Mouse (Mus musculus) lung, embryonic 16.5 days (tissue): ENCODE results near the gene Kdm2a. TPM values are rescaled to one million over a fixed set of nuclear protein-coding genes. Genes with fewer than 3 reads are reported as not detected.

Experiments used
- ATAC-seq: fragments of 200-750 bp; cut with Nextera tagmentation; 2 replicates; pipeline ENCODE4 v1.8.0; 2017; ENCODE audit warnings: low read depth, mild to moderate bottlenecking, moderate library complexity
- H3K27ac ChIP-seq: fragments of 300-500 bp; sonication (generic); 2 replicates; pipeline ENCODE4 v1.5.1; 2014; ENCODE audit warnings: mild to moderate bottlenecking, control low read depth, low read length
- H3K27me3 ChIP-seq: fragments of 300-500 bp; sonication (generic); 2 replicates; pipeline ENCODE4 v1.6.1; 2014; ENCODE audit warnings: low read depth, low read length, mixed read lengths; ENCODE audit not compliant: control insufficient read depth, insufficient read depth
- H3K36me3 ChIP-seq: fragments of 300-500 bp; sonication (generic); 2 replicates; pipeline ENCODE4 v1.6.1; 2014; ENCODE audit warnings: low read length; ENCODE audit not compliant: control insufficient read depth, insufficient read depth
- H3K4me1 ChIP-seq: fragments of 300-500 bp; sonication (generic); replicated peaks from 2 replicates; pipeline ENCODE4 v1.6.1; 2014; ENCODE audit warnings: low read length, mixed read lengths; ENCODE audit not compliant: control insufficient read depth, insufficient read depth
- H3K4me2 ChIP-seq: fragments of 300-500 bp; sonication (generic); 2 replicates; pipeline ENCODE4 v1.6.1; 2014; ENCODE audit warnings: low read depth, low read length, control low read depth
- H3K4me3 ChIP-seq: fragments of 300-500 bp; sonication (generic); 2 replicates; pipeline ENCODE4 v1.5.1; 2014; ENCODE audit warnings: mild to moderate bottlenecking, low read length, control low read depth
- H3K9ac ChIP-seq: fragments of 300-500 bp; sonication (generic); 2 replicates; pipeline ENCODE4 v1.6.1; 2014; ENCODE audit warnings: low read length, control low read depth
- H3K9me3 ChIP-seq: fragments of 300-500 bp; sonication (generic); 2 replicates; pipeline ENCODE4 v1.6.1; 2016; ENCODE audit warnings: low read length; ENCODE audit not compliant: control insufficient read depth
- WGBS: fragments of 180-500 bp; shearing (Covaris S2); extraction: QIAGEN DNeasy Blood & Tissue Kit; methylation state at CpG from one replicate; pipeline ENCODE4 v1.1.7; 2014; 5-methylcytosine and 5-hydroxymethylcytosine counted together
- polyA plus RNA-seq: library from polyadenylated mRNA; unstranded; fragments of >200 nt; fragmentation: Nextera tagmentation; extraction: Ambion mirVana; gene quantifications from 2 replicates; pipeline ENCODE4 v1.2.1, GENCODE M21; 2015

Gene Kdm2a
- polyA plus RNA-seq, 1 experiment from 2014 or later = 42.9 TPM

DNA sequence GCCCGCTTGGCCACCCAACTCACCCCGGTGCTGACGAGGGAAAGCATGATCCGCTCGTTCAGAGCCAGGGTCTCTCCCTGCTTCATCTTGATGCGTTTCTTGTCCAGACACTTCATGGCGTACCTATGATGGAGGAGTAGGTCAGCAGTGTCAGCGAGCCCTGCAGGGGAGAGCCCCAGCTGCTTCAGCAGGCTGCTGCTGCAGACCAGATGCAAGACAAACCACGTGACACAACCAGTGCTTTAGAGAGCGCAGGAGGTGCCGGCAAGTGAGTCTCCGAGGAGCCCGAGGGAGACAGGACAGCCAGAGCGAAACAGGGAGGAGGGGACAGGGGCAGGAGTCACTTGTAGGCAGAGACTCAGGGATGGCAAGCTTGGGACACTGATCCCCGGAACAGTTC lies 107.3 kb downstream of the Kdm2a start:
- no peaks in the 10 kb centered on the region; the same call in 1 of the 2 replicates for H3K4me1 ChIP-seq
- no peaks in the 10 kb centered on the region for H3K27me3 ChIP-seq
- no peak overlapping the region for H3K4me3 ChIP-seq
- no peak overlapping the region for H3K4me2 ChIP-seq
- no peak for ATAC-seq
- 67% methylated on average over 15 of the region's 15 CpGs for WGBS
- H3K36me3 ChIP-seq = peaks cover 56% of the 10 kb centered on the region
- H3K9ac ChIP-seq = no peak overlapping the region
- H3K27ac ChIP-seq = no peak overlapping the region
- no peaks in the 10 kb centered on the region; the same call in 1 of the 2 replicates for H3K9me3 ChIP-seq

DNA sequence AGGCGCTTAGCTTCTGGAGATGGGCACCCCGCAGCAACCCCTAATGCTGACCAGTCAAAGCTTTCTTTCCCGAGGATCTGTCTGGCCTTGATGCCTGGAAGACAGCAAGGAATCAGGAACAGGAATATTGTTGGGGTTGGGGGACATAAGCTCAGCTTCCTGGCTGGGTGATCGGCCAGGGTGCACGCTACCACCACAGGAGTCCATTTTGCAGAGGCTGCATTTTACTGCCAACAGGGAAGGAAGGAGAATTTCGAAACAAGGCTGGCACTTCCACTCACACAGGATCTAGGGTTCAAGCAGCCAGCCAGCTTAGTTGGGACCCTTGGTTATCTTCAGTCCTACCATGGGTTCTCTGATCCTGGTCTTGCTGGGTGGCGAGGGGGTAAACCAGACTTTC lies 114.4 kb downstream of the Kdm2a start:
- ATAC-seq = no peak
- H3K9ac ChIP-seq = peak overlapping the region; percentile 66

GRCm38 (mm10) chr19:4282898-4283553 lies 115.1 kb downstream of the Kdm2a start, which contains the start of gene Ankrd13d:
Gene Ankrd13d (minus strand): TSS chr19:4283137.
- H3K4me1 ChIP-seq = peaks cover 9% of the 10 kb centered on the region; the same call in 1 of the 2 replicates
- peak; percentile 96 for ATAC-seq
- H3K9ac ChIP-seq = peak within 1 kb of the TSS; percentile 66
- H3K36me3 ChIP-seq = peaks cover 23% of the 10 kb centered on the region
- H3K4me2 ChIP-seq = peak within 1 kb of the TSS; percentile 85
- 0% methylated on average over 45 of the region's 50 CpGs for WGBS
- peaks cover 3% of the 10 kb centered on the region; the same call in 1 of the 2 replicates for H3K27me3 ChIP-seq
- peak within 1 kb of the TSS; percentile 37; the same call in 1 of the 2 replicates for H3K27ac ChIP-seq
- H3K9me3 ChIP-seq = peaks cover 3% of the 10 kb centered on the region
- peak within 1 kb of the TSS; percentile 64 for H3K4me3 ChIP-seq

More for the DNA sequence above, 114.4 kb downstream of the Kdm2a start:
- H3K4me3 ChIP-seq = peak overlapping the region; percentile 64
- peak overlapping the region; percentile 85 for H3K4me2 ChIP-seq
- WGBS = 47% methylated on average over 7 of the region's 7 CpGs
- H3K9me3 ChIP-seq = peaks cover 3% of the 10 kb centered on the region
- peak overlapping the region; percentile 37; the same call in 1 of the 2 replicates for H3K27ac ChIP-seq
- peaks cover 3% of the 10 kb centered on the region; the same call in 1 of the 2 replicates for H3K27me3 ChIP-seq
- H3K4me1 ChIP-seq = peaks cover 9% of the 10 kb centered on the region; the same call in 1 of the 2 replicates
- H3K36me3 ChIP-seq = peaks cover 25% of the 10 kb centered on the region

- Histone ChIP-seq H3K9ac (no peak overlapping the region), H3K36me3 (no peaks in the 10 kb centered on the region), H3K4me2 (no peak overlapping the region), H3K4me3 (no peak overlapping the region), H3K27me3 (peaks cover 3% of the 10 kb centered on the region; the same call in 1 of the 2 replicates), H3K27ac (no peak overlapping the region), H3K4me1 (peaks cover 9% of the 10 kb centered on the region; the same call in 1 of the 2 replicates), H3K9me3 (peaks cover 5% of the 10 kb centered on the region)
- WGBS = 95% methylated on average over 9 of the region's 9 CpGs
- ATAC-seq = no peak
Measured at GRCm38 (mm10) chr19:4280425-4280824, 117.7 kb downstream of the Kdm2a start.

DNA sequence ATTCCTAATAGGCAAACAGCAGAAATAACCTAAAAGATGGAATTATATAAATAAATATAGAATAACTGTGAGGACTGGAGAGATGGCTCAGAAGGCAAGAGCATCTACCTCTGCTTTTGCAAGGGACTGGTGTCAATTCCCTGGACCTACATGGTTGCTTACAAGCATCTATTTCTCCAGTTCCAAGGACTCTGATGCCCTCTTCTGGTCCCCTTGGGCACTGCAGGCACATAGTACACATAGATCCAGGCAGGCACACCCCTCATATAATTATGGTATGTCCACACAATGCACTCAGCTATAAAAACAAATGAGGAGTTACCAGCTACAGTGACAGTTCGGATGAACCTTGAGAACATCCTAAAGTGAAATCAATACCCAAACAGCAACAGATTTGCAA lies 118.6 kb downstream of the Kdm2a start:
- 90% methylated on average over 1 of the region's 1 CpGs for WGBS
- no peak overlapping the region for H3K4me3 ChIP-seq
- peaks cover 9% of the 10 kb centered on the region; the same call in 1 of the 2 replicates for H3K4me1 ChIP-seq
- H3K27ac ChIP-seq = no peak overlapping the region
- H3K9me3 ChIP-seq = peaks cover 5% of the 10 kb centered on the region
- H3K36me3 ChIP-seq = no peaks in the 10 kb centered on the region
- H3K9ac ChIP-seq = no peak overlapping the region
- no peak overlapping the region for H3K4me2 ChIP-seq
- no peak for ATAC-seq
- peaks cover 3% of the 10 kb centered on the region; the same call in 1 of the 2 replicates for H3K27me3 ChIP-seq

DNA sequence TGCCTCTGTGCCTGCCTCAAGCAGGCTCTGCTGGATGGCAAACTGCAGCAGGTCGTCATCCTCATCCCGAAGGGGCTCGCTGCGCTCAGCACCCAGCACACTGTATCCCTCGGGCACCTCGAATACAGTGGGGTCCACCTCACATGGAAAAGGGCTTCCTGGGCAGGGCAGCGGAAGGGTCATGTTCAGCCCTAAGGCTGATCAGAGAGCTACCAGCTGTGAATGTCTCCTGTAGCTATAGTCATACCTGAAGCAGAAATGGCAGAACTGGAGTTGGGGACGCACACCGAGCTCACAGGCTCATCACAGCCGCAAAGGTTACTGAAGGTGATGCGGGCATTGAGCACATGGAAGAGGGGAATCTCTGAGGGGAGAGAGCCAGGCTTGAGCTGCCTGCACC lies 127.1 kb downstream of the Kdm2a start:
- Histone ChIP-seq H3K36me3 (no peaks in the 10 kb centered on the region), H3K4me1 (peaks cover 6% of the 10 kb centered on the region; the same call in 1 of the 2 replicates), H3K4me3 (no peak overlapping the region), H3K9ac (no peak overlapping the region), H3K4me2 (no peak overlapping the region), H3K27me3 (0 out of 2 replicates have a peak, but pooled peaks cover 2% of the 10 kb centered on the region), H3K9me3 (peaks cover 1% of the 10 kb centered on the region; the same call in 1 of the 2 replicates), H3K27ac (no peak overlapping the region)
- 95% methylated on average over 11 of the region's 11 CpGs for WGBS
- no peak for ATAC-seq

DNA sequence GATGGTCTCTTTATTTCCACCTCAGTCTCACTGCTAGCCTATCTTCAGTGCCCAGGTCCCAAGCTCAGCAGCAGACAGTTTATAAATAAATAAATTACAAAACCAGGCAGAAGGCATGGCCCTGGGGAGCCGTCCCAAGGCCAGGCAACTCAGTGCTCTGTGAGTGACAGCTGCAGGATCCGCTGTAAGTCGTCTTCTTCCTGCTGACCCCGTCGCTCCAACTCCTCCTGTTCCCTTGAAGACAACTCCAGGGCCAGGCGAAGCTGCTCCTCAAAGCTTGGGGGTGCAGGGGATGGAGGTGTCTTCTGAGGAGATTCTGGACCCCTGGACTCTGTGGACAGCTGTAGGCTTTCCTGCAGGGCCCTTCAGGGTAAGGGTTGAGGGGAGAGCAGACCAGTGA lies 127.9 kb downstream of the Kdm2a start:
- H3K36me3 ChIP-seq = no peaks in the 10 kb centered on the region
- no peak overlapping the region for H3K27ac ChIP-seq
- peaks cover 6% of the 10 kb centered on the region; the same call in 1 of the 2 replicates for H3K4me1 ChIP-seq
- no peak overlapping the region for H3K9ac ChIP-seq
- ATAC-seq = no peak
- no peaks in the 10 kb centered on the region for H3K9me3 ChIP-seq
- no peak overlapping the region for H3K4me3 ChIP-seq
- 54% methylated on average over 6 of the region's 6 CpGs for WGBS
- 0 out of 2 replicates have a peak, but pooled peaks cover 2% of the 10 kb centered on the region for H3K27me3 ChIP-seq
- no peak overlapping the region for H3K4me2 ChIP-seq

DNA sequence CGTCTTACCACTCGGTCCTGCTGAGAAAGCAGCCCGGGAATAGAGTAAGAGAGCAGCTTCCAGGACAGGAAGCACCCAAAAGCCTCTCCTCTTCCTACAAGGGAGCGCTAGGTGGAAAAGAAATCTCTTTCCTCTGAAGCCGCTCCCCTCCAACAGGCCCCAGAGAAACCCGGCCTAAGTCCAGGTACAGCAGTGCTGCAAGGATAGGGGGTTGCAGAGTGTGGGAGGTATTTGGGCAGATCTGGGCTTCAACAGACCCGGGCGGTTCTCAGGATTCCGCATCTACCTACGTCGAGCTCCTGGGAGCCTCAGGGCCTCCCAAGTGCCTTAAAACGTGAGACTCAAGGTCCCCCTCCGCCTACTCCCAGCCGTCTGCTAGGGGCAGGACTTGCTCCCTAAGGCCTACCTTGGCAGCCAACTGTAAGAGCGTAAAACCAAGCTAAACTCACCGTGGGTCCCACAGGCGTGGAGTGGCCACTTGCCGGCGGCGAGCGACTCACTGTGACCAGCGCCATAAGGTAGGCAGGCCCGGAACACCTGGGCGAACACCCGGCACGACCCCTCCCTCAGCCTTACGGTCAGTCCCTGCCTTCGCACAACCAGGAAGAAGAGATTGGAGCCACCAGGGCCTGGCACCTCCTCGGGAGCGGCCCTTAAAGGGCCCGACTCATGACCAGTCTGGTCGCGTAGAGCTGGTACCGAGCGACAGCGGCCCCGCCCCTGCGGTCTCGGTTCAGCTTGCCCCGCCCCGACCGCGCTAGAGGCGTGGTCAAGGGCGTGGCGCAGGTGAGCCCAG lies 129.3 kb downstream of the Kdm2a start, which contains the start of gene Ssh3:
Gene Ssh3, minus strand, starts transcription at position 615 of the 796 bp plus-strand sequence.
- H3K9ac ChIP-seq = peak within 1 kb of the TSS; percentile 65
- H3K27me3 ChIP-seq = 0 out of 2 replicates have a peak, but pooled peaks cover 2% of the 10 kb centered on the region
- no peaks in the 10 kb centered on the region for H3K36me3 ChIP-seq
- no peaks in the 10 kb centered on the region for H3K9me3 ChIP-seq
- H3K4me2 ChIP-seq = peak within 1 kb of the TSS; percentile 59
- 7% methylated on average over 46 of the region's 46 CpGs for whole genome bisulfite sequencing
- H3K27ac ChIP-seq = peak within 1 kb of the TSS; percentile 19; the same call in 1 of the 2 replicates
- peaks cover 6% of the 10 kb centered on the region; the same call in 1 of the 2 replicates for H3K4me1 ChIP-seq
- peak within 1 kb of the TSS; percentile 55 for H3K4me3 ChIP-seq
- peak; percentile 94 for ATAC-seq

DNA sequence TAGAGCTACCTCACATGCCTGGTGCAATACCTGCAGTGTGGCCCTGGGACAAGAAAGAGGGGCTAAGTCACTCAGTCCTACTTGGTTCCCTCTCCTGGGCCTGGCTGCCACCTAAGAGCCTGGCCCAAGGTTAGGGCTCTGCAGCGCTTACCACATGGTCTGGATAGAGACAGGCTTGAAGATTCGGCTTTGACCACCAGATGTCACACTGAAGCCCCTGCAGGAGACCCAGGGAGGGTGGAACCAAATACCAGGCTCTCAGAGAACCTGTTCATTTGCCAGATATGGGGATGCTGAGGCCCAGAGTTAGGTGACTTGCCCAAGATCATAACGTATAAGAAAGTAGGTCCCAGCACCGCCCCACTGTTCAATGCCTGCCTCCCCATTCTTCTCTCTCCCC lies 132.1 kb downstream of the Kdm2a start:
- H3K4me1 ChIP-seq = peaks cover 8% of the 10 kb centered on the region; the same call in 1 of the 2 replicates
- no peak overlapping the region for H3K27ac ChIP-seq
- H3K36me3 ChIP-seq = no peaks in the 10 kb centered on the region
- H3K4me3 ChIP-seq = no peak overlapping the region
- no peak for ATAC-seq
- H3K9ac ChIP-seq = no peak overlapping the region
- H3K9me3 ChIP-seq = no peaks in the 10 kb centered on the region
- H3K4me2 ChIP-seq = no peak overlapping the region
- WGBS = 58% methylated on average over 4 of the region's 4 CpGs
- H3K27me3 ChIP-seq = 0 out of 2 replicates have a peak, but pooled peaks cover 2% of the 10 kb centered on the region
